Mouse (Mus musculus): ENCODE data around the gene Hikeshi.

DNA sequence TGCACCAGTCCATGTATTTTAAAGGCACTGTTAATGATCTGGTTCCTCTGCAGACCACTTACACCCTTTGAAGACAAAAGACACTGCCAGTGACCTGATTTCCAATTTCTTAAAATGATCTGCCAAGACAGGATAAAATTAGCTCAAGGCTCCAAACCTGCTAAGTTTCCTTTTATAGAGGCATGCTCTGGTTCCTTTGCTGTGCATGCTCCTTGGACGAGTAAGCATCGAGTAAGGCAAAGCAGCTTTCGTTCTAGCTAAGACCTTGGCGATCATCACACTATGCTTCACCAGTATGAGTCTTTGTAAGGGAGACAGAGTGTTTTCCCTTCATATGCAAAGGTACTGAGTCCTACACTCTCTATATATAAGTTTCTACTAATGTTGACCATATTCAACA lies 23.2 kb downstream of the Hikeshi start:
- TF ChIP-seq CTCF (IDR thresholded peaks at IDR 0.05; ENCODE audit: borderline replicate concordance, control insufficient read depth, extremely low read depth, insufficient read depth, low read length, poor library complexity) (no peak), POLR2A (IDR thresholded peaks at IDR 0.05; ENCODE audit: control insufficient read depth, extremely low read depth, insufficient read depth, low read length, poor library complexity) (no peak)
